Mouse (Mus musculus): ENCODE data around the gene Fads3. TPM values are rescaled to one million over a fixed set of nuclear protein-coding genes. Genes with fewer than 3 reads are reported as not detected.

Gene Fads3
- polyA plus RNA-seq, 1 experiment from 2014 or later, result 3.3 TPM

DNA sequence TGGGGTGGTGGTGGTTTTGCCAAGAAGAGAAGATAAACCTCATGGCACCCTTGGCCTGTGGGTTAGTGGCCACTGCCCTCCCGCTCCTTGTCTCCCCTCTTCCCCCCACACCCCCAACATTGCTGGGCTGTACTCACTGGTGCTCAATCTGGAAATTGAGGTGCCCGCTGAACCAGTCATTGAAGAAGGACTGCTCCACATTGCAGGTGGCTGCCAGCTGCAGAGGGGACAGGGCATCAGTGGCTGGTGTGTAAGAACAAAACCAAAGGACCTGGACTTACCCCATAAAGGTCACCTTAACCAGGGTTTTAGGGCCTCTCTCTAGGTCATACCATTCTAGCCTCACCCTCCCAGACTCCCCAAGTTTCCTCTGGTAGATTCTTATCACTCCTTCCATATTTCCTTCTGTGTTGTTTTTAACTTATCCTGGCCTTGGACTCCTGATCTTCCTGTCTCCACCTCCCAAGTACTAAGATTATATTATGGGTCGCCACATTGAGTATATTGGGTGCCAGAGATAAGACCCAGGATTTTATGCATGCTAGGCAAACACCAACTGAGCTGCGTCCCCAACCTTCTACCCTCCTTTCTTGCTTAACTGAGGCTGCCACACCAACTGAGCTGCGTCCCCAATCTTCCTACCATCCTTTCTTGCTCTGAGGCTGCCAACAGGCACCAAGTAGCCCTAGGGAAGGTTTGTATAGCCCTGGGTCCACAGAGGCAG is 24.3 kb downstream of the Fads3 start:
- no peak for ATAC-seq (ENCODE audit: insufficient number of reproducible peaks, low FRiP score, low TSS enrichment, low read depth)
- no peak for DNase-seq (ENCODE audit: low spot score)
- H3K4me2 ChIP-seq (ENCODE audit: low read depth, severe bottlenecking), result no peak overlapping the region
- no peak overlapping the region for H3K4me3 ChIP-seq (ENCODE audit: low read depth, low read length)
- WGBS, result 92% methylated on average over 5 of the region's 5 CpGs
- no peak overlapping the region for H3K27ac ChIP-seq (replicated peaks; ENCODE audit: low read depth, low read length)
- peaks cover 54% of the 10 kb centered on the region for H3K36me3 ChIP-seq (ENCODE audit: control insufficient read depth, insufficient read depth, low read length)
- H3K4me1 ChIP-seq (ENCODE audit: control insufficient read depth, insufficient read depth, low read length), result peaks cover 4% of the 10 kb centered on the region; the same call in 1 of the 2 replicates
- no peaks in the 10 kb centered on the region for H3K27me3 ChIP-seq (ENCODE audit: control insufficient read depth, insufficient read depth, low read length)
- H3K9ac ChIP-seq (ENCODE audit: low read length), result no peak overlapping the region
- H3K9me3 ChIP-seq (ENCODE audit: control insufficient read depth, low read length), result no peaks in the 10 kb centered on the region

DNA sequence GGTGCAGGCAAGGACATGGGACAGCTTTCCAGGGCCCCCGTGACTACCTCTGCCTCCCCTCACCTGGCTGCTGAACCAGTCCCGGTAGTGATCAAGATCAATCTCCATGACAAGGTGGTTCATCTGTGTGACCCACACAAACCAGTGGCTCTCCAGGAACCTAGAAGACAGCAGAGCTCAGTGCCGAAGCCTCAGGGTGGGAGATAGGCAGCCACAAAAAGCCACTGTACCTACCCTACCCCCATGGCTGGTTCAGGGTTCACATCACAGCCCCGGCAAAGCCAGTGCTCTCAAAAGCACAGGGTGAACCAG is 24.8 kb downstream of the Fads3 start:
- DNase-seq (ENCODE audit: low spot score), result no peak
- Histone ChIP-seq H3K27ac (replicated peaks; ENCODE audit: low read depth, low read length) (no peak overlapping the region), H3K9me3 (ENCODE audit: control insufficient read depth, low read length) (no peaks in the 10 kb centered on the region), H3K4me2 (ENCODE audit: low read depth, severe bottlenecking) (no peak overlapping the region), H3K9ac (ENCODE audit: low read length) (no peak overlapping the region), H3K4me3 (ENCODE audit: low read depth, low read length) (no peak overlapping the region), H3K27me3 (ENCODE audit: control insufficient read depth, insufficient read depth, low read length) (no peaks in the 10 kb centered on the region), H3K36me3 (ENCODE audit: control insufficient read depth, insufficient read depth, low read length) (peaks cover 55% of the 10 kb centered on the region), H3K4me1 (ENCODE audit: control insufficient read depth, insufficient read depth, low read length) (no peaks in the 10 kb centered on the region)
- ATAC-seq (ENCODE audit: insufficient number of reproducible peaks, low FRiP score, low TSS enrichment, low read depth), result no peak
- WGBS, result 96% methylated on average over 4 of the region's 4 CpGs

DNA sequence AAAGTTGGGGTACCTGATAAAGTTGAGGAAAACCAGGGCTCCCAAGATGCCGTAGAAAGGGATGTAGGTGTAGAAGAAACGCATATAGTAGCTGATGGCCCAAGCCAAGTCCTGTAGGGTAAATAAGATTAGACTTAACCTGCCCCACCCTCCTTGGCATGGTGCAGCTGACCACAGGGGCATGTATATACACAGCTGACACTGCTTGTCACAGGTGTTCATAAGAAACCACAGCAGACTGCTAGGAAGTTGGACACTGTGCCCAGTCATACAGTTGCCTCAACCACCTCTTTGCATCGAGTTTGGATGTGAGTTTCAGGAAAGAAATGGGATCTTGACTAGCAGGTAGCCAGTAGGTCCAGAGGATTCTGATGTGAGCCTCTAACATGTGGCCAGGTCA is 25.1 kb downstream of the Fads3 start:
- Histone ChIP-seq H3K9me3 (ENCODE audit: control insufficient read depth, low read length) (no peaks in the 10 kb centered on the region), H3K27ac (replicated peaks; ENCODE audit: low read depth, low read length) (no peak overlapping the region), H3K36me3 (ENCODE audit: control insufficient read depth, insufficient read depth, low read length) (peaks cover 58% of the 10 kb centered on the region), H3K4me2 (ENCODE audit: low read depth, severe bottlenecking) (no peak overlapping the region), H3K4me3 (ENCODE audit: low read depth, low read length) (no peak overlapping the region), H3K4me1 (ENCODE audit: control insufficient read depth, insufficient read depth, low read length) (no peaks in the 10 kb centered on the region), H3K27me3 (ENCODE audit: control insufficient read depth, insufficient read depth, low read length) (no peaks in the 10 kb centered on the region), H3K9ac (ENCODE audit: low read length) (no peak overlapping the region)
- ATAC-seq (ENCODE audit: insufficient number of reproducible peaks, low FRiP score, low TSS enrichment, low read depth) (no peak), DNase-seq (ENCODE audit: low spot score) (no peak)
- 91% methylated on average over 3 of the region's 3 CpGs for WGBS

DNA sequence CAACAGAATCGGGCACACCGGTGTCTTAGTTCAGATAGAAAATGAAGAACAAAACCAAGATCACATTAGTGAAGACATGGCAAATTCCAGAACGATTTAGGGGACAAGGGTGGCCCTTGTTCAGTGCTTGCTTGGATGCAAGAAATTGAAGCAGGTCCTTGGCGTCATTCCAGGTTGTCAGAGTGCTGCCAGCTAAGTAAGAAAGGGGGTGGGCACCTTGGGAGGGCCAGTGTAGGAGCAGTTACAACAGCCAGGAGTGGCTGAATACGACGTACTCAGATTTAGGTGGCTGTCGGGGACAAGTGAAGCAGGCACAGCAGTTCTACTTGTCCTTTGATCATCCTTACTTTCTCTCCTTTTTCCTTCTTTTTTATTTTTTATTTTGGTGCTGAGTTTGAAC is 26.3 kb downstream of the Fads3 start:
- no peaks in the 10 kb centered on the region for H3K9me3 ChIP-seq (ENCODE audit: control insufficient read depth, low read length)
- ATAC-seq (ENCODE audit: insufficient number of reproducible peaks, low FRiP score, low TSS enrichment, low read depth) (no peak), DNase-seq (ENCODE audit: low spot score) (no peak)
- H3K36me3 ChIP-seq (ENCODE audit: control insufficient read depth, insufficient read depth, low read length), result peaks cover 60% of the 10 kb centered on the region
- no peak overlapping the region for H3K4me2 ChIP-seq (ENCODE audit: low read depth, severe bottlenecking)
- WGBS, result 92% methylated on average over 7 of the region's 7 CpGs
- H3K9ac ChIP-seq (ENCODE audit: low read length), result no peak overlapping the region
- H3K4me3 ChIP-seq (ENCODE audit: low read depth, low read length), result no peak overlapping the region
- no peak overlapping the region for H3K27ac ChIP-seq (replicated peaks; ENCODE audit: low read depth, low read length)
- H3K27me3 ChIP-seq (ENCODE audit: control insufficient read depth, insufficient read depth, low read length), result no peaks in the 10 kb centered on the region
- no peaks in the 10 kb centered on the region for H3K4me1 ChIP-seq (ENCODE audit: control insufficient read depth, insufficient read depth, low read length)

DNA sequence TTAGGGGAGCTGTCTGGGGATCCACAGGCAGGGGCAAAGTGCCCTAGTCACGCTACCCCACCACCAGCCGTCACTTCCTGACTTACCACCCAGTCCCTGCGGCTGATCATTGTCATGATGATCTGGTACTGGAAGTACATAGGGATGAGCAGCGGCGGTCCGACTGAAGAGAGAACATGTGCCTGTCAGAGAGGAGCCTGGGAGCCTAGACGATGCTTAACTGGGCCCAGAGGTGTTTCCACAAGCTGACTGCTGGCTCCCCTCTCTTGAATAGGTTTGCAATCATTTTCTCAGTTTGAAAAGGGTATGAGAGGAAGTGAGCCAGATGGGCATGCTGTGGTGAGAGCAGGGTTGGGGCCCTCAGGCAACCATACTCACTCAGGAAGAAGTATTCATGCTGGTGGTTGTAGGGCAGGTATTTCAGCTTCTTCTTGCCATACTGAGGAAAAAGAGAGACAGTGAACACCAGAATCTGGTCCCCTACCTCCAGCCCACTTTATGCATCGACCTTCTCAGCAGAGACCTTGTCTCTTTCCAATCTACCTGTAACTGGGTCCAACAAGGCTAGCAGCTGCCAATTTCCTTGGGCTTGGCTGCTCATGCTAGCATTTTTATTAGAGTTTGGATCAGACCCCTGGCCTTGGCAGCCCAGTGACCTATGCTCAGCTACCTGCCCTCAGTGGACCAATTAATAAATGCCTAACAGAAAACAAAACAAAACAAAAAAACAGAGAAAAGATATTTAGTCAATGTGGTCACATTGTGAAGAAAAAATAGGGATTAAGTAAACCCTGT is 29.0 kb downstream of the Fads3 start:
- peaks cover 62% of the 10 kb centered on the region for H3K36me3 ChIP-seq (ENCODE audit: control insufficient read depth, insufficient read depth, low read length)
- no peaks in the 10 kb centered on the region for H3K4me1 ChIP-seq (ENCODE audit: control insufficient read depth, insufficient read depth, low read length)
- 92% methylated on average over 8 of the region's 8 CpGs for WGBS
- no peak for DNase-seq (ENCODE audit: low spot score)
- ATAC-seq (ENCODE audit: insufficient number of reproducible peaks, low FRiP score, low TSS enrichment, low read depth), result no peak
- no peak overlapping the region for H3K4me2 ChIP-seq (ENCODE audit: low read depth, severe bottlenecking)
- H3K27ac ChIP-seq (replicated peaks; ENCODE audit: low read depth, low read length), result no peak overlapping the region
- H3K9me3 ChIP-seq (ENCODE audit: control insufficient read depth, low read length), result no peaks in the 10 kb centered on the region
- H3K4me3 ChIP-seq (ENCODE audit: low read depth, low read length), result no peak overlapping the region
- H3K9ac ChIP-seq (ENCODE audit: low read length), result no peak overlapping the region
- H3K27me3 ChIP-seq (ENCODE audit: control insufficient read depth, insufficient read depth, low read length), result no peaks in the 10 kb centered on the region

DNA sequence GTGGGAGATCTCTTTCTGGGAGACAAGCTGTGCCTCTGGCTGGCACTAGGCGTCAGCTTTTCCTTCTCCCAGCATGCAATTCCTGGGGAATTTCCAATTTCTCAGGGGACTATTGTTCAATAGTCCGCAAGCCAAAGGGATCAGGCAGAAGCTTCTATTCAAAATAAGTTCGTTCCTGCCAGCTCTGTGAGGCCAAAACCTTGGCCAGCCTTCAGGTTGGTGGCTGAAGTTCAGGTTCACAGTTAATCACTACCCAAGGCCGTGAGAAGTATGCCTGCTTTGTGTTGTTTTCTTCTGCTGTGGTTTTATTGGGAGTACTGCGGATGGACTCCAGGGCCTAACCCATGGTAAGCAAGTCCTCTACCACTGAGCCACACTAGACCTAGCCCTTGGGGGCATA is 29.8 kb downstream of the Fads3 start:
- Histone ChIP-seq H3K9ac (ENCODE audit: low read length) (no peak overlapping the region), H3K36me3 (ENCODE audit: control insufficient read depth, insufficient read depth, low read length) (peaks cover 61% of the 10 kb centered on the region), H3K4me2 (ENCODE audit: low read depth, severe bottlenecking) (no peak overlapping the region), H3K9me3 (ENCODE audit: control insufficient read depth, low read length) (no peaks in the 10 kb centered on the region), H3K4me1 (ENCODE audit: control insufficient read depth, insufficient read depth, low read length) (no peaks in the 10 kb centered on the region), H3K27ac (replicated peaks; ENCODE audit: low read depth, low read length) (no peak overlapping the region), H3K27me3 (ENCODE audit: control insufficient read depth, insufficient read depth, low read length) (no peaks in the 10 kb centered on the region), H3K4me3 (ENCODE audit: low read depth, low read length) (no peak overlapping the region)
- ATAC-seq (ENCODE audit: insufficient number of reproducible peaks, low FRiP score, low TSS enrichment, low read depth), result no peak
- WGBS, result 91% methylated on average over 5 of the region's 5 CpGs
- no peak for DNase-seq (ENCODE audit: low spot score)

DNA sequence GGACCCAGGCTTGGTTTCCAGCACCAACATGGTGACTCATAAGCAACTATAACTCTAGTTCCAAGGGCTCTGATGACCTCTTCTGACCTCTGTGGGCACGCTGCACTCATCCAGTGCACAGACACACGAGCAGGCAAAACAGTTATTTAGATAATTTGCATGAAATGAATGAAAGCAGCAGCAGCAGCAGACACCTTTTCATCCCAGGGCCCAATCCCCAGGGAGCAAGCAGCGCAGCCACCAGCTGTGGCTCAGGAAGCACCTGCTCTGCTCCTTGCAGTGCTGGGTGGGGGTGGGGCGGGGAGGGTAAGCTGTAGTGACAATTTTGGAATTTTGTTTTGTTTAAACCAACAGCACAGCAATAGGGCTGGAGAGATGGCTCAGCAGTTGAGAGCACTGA is 30.5 kb downstream of the Fads3 start:
- DNase-seq (ENCODE audit: low spot score), result no peak
- Histone ChIP-seq H3K27me3 (ENCODE audit: control insufficient read depth, insufficient read depth, low read length) (no peaks in the 10 kb centered on the region), H3K4me1 (ENCODE audit: control insufficient read depth, insufficient read depth, low read length) (no peaks in the 10 kb centered on the region), H3K4me2 (ENCODE audit: low read depth, severe bottlenecking) (no peak overlapping the region), H3K36me3 (ENCODE audit: control insufficient read depth, insufficient read depth, low read length) (peaks cover 59% of the 10 kb centered on the region), H3K4me3 (ENCODE audit: low read depth, low read length) (no peak overlapping the region), H3K27ac (replicated peaks; ENCODE audit: low read depth, low read length) (no peak overlapping the region), H3K9me3 (ENCODE audit: control insufficient read depth, low read length) (no peaks in the 10 kb centered on the region), H3K9ac (ENCODE audit: low read length) (no peak overlapping the region)
- no peak for ATAC-seq (ENCODE audit: insufficient number of reproducible peaks, low FRiP score, low TSS enrichment, low read depth)
- 89% methylated on average over 4 of the region's 4 CpGs for WGBS

DNA sequence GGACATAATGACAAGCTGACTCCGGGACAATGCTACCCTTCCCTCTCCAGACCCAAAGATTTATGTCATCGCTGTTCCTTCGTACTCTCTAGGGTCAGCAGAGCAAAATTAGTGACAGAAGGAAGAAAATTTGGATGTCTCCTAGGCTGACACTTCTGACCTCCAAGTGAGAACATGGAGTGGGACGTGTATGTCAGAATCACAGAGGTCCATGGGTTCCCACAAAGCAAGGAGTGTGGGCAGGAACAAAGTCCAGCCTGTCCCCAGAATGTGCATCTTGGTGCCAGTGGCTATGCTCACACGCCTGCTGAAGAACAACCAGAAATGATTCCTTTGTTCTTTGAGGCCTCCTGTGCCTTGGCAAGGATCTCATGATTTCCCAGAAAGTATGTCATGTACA is 31.8 kb downstream of the Fads3 start:
- H3K27ac ChIP-seq (replicated peaks; ENCODE audit: low read depth, low read length), result no peak overlapping the region
- ATAC-seq (ENCODE audit: insufficient number of reproducible peaks, low FRiP score, low TSS enrichment, low read depth) (no peak), DNase-seq (ENCODE audit: low spot score) (no peak)
- H3K27me3 ChIP-seq (ENCODE audit: control insufficient read depth, insufficient read depth, low read length), result no peaks in the 10 kb centered on the region
- no peak overlapping the region for H3K4me2 ChIP-seq (ENCODE audit: low read depth, severe bottlenecking)
- no peaks in the 10 kb centered on the region for H3K4me1 ChIP-seq (ENCODE audit: control insufficient read depth, insufficient read depth, low read length)
- H3K9ac ChIP-seq (ENCODE audit: low read length), result no peak overlapping the region
- WGBS, result 91% methylated on average over 5 of the region's 5 CpGs
- H3K36me3 ChIP-seq (ENCODE audit: control insufficient read depth, insufficient read depth, low read length), result peaks cover 64% of the 10 kb centered on the region
- H3K4me3 ChIP-seq (ENCODE audit: low read depth, low read length), result no peak overlapping the region
- H3K9me3 ChIP-seq (ENCODE audit: control insufficient read depth, low read length), result no peaks in the 10 kb centered on the region
